Mouse (Mus musculus): ENCODE data around the gene Wdr5b. TPM values are rescaled to one million over a fixed set of nuclear protein-coding genes. Genes with fewer than 3 reads are reported as not detected.

The Wdr5b gene
- polyA plus RNA-seq, 1 experiment from 2014 or later = 6.0 TPM

DNA sequence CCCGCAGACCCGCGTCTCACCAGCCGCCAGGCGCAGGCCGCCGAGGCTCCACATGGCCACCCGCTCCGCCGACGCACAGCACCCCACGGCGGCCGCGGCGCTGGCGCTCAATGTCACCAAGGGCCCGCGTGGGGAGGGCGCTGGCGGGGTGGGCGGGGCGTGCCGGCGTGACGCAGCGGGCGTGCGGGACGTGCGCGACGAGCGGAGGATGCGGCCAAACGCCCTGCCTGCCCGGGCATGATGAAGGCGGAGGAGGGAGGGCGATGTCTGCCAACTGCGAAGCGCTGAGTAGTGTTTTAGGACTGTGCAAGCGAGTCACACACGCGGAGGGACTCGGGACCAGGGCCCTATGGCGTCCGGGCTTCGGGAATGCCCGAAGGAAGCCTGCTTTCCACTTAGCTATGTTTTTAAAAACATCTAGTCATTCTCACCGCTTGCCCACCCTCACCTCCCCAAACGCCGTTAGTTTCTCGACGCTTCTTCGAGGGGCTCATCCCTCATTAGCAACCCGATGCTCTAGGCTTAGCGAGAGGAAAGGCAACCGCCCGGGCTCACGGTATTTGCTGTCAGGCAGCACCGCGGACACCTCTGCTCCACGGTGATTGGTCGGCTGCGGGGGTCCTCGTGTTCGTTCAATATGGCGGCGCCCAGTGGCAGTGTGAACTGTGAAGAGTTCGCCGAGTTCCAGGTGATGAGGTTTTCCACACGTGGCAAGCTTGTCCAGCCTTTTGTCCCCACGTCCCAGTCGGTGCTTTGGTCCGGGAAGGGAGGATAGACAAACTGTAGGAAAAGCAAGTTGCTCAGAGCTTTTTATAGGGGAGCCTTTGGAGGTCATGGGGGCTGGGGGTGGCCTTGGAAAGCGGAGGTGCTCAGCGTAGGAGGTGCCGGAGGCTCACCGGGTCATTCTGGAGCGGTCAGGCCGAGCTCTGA is 30.7 kb downstream of the Wdr5b start, which contains the start of the genes Fam162a and Ccdc58:
TSS of gene Fam162a (minus strand) at position 145 of the 930 bp plus-strand sequence.
TSS of gene Ccdc58 (plus strand) at position 236 of the 930 bp plus-strand sequence.
- under 1% methylated on average over 81 of the region's 81 CpGs for WGBS

DNA sequence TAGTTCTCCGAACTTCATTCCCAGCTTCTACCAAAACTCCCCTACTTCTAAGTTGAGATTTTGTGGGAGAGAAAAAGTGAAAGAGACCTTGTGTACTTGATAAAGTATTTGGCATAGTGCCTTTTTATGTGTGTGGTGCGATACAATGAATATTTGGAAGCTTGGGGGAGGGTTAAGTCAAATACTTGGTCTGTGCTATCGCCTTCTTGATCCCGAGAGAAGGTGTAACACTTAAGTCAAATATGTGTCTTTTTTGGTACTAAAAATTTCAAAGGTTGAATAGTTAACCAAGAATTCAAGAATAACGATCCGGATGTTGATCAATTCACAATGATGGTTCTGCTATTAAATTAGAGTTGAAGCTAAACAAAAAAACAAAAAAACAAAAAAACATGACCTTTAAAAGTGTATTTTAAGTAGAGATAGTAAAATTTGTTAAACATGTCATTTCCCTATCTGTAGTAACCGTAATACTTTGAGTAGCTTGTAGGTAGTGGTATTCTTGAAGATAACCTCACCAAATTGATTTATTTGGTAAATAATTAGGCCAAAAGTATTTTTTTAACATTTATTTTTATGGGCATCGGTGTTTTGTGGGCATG is 31.5 kb downstream of the Wdr5b start:
- WGBS = 26% methylated on average over 8 of the region's 8 CpGs
- H3K27me3 ChIP-seq = no peaks in the 10 kb centered on the region
- H3K27ac ChIP-seq = peak overlapping the region; percentile 100
- ATAC-seq (replicated peaks; ENCODE audit: insufficient number of reproducible peaks, insufficient read depth, low FRiP score, low read depth) = no peak
- peak overlapping the region; percentile 96 for H3K4me3 ChIP-seq
- peak overlapping the region; percentile 80 for H3K4me2 ChIP-seq
- H3K36me3 ChIP-seq = no peaks in the 10 kb centered on the region
- H3K4me1 ChIP-seq (replicated peaks) = peaks cover 25% of the 10 kb centered on the region
- no peaks in the 10 kb centered on the region for H3K9me3 ChIP-seq (replicated peaks)
- H3K9ac ChIP-seq = peak overlapping the region; percentile 93

More for the DNA sequence above, 30.7 kb downstream of the Wdr5b start, which contains the start of the genes Fam162a and Ccdc58:
- peak within 1 kb of the TSS; percentile 100 for H3K27ac ChIP-seq
- peak within 1 kb of the TSS; percentile 93 for H3K9ac ChIP-seq
- H3K9me3 ChIP-seq (replicated peaks) = no peaks in the 10 kb centered on the region
- H3K36me3 ChIP-seq = no peaks in the 10 kb centered on the region
- no peaks in the 10 kb centered on the region for H3K27me3 ChIP-seq
- peak within 1 kb of the TSS; percentile 96 for H3K4me3 ChIP-seq
- peak; percentile 94 for ATAC-seq (replicated peaks; ENCODE audit: insufficient number of reproducible peaks, insufficient read depth, low FRiP score, low read depth)
- peak within 1 kb of the TSS; percentile 80 for H3K4me2 ChIP-seq
- peaks cover 30% of the 10 kb centered on the region for H3K4me1 ChIP-seq (replicated peaks)

DNA sequence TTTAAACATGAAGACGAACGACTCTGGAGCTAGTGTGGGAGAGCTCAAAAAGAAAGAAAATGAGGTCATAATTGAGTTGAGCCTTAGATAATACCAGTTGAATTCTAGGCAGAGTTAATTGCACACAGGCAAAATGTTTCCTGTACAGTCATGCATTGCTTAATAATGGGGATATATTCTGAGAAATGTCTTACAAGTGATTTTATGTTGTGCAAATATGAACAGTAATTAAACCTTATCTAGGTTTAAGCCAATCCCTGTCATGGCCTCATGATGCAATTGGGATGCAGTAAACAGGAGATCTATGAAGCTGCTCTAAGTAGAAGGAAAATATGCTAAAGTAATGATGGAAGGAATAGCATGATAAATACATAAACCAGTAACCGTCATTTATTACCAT is 33.8 kb downstream of the Wdr5b start:
- 93% methylated on average over 3 of the region's 3 CpGs for WGBS

DNA sequence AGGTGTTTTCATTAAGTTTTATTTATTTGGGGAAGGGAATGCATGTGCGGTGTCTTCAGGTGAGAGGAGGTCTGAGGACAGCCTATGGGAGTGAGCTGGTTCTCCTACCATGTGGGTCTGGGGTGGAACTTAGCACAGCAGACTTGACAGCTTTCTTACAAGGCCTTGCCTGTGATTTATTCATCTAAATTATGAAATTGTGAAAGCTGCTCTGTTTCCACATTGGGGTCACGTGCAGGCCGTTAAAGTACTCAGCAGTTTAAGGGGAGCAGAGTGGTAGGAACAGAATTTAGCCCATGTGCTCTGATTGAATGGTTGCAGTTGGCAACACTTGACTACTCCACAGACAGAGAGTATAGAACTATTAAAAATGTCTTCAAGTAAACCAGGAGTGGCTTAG is 38.9 kb downstream of the Wdr5b start:
- H3K4me1 ChIP-seq (replicated peaks) = no peaks in the 10 kb centered on the region
- no peak overlapping the region for H3K4me3 ChIP-seq
- no peaks in the 10 kb centered on the region for H3K9me3 ChIP-seq (replicated peaks)
- H3K27ac ChIP-seq = no peak overlapping the region
- peaks cover 21% of the 10 kb centered on the region; the same call in 1 of the 2 replicates for H3K36me3 ChIP-seq
- WGBS = 94% methylated on average over 3 of the region's 3 CpGs
- no peak for ATAC-seq (replicated peaks; ENCODE audit: insufficient number of reproducible peaks, insufficient read depth, low FRiP score, low read depth)
- no peak overlapping the region for H3K4me2 ChIP-seq
- no peak overlapping the region for H3K9ac ChIP-seq
- no peaks in the 10 kb centered on the region for H3K27me3 ChIP-seq

More for the DNA sequence above, 33.8 kb downstream of the Wdr5b start:
- ATAC-seq (replicated peaks; ENCODE audit: insufficient number of reproducible peaks, insufficient read depth, low FRiP score, low read depth) = no peak
- Histone ChIP-seq H3K36me3 (no peaks in the 10 kb centered on the region), H3K4me2 (no peak overlapping the region), H3K9me3 (replicated peaks) (no peaks in the 10 kb centered on the region), H3K4me3 (no peak overlapping the region), H3K4me1 (replicated peaks) (peaks cover 4% of the 10 kb centered on the region), H3K27ac (no peak overlapping the region), H3K9ac (no peak overlapping the region), H3K27me3 (no peaks in the 10 kb centered on the region)

DNA sequence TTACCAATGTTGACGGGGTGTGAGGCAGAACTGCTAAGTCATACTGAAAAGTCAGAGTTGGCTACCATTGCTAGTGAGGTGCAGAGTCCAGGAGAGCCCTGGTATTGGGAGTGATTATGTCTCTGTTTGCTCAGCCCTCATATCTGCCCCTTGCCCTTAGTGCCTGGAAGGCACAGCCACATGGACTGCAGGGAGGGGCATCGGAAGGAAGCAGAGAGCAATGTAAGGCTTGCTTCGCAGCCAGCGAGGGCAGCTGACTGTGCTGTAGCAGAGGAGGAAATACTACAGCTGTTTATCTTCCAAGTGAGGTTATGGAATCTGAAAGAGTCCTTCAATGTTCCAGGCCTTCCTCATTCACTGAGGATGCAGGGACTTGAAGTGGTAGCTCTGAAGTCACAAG is 46.9 kb downstream of the Wdr5b start:
- H3K36me3 ChIP-seq = peaks cover 71% of the 10 kb centered on the region
- 68% methylated on average over 4 of the region's 4 CpGs for WGBS

DNA sequence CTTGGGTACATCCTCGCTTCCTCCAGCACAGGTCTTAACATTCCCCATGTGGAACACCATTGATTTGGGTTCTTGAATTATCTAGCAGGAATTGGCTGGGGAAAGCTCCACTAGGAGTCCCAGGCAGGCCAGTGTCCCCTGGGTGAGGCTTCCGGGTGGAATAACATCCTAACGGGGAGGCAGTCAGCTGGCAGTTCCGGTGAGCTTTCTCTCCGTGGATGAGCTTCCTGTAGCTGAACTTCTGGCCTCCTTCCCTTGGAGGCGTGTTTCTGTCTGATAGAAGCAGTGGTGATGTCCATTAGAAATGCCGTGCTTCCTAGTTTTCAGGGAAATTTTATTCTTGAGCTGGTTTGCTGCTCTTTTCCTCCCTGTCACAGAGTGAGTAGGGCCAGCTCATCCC is 48.1 kb downstream of the Wdr5b start:
- Histone ChIP-seq H3K27me3 (no peaks in the 10 kb centered on the region), H3K9me3 (replicated peaks) (no peaks in the 10 kb centered on the region), H3K4me3 (no peak overlapping the region), H3K27ac (no peak overlapping the region), H3K4me1 (replicated peaks) (no peaks in the 10 kb centered on the region), H3K36me3 (peaks cover 61% of the 10 kb centered on the region), H3K4me2 (no peak overlapping the region), H3K9ac (no peak overlapping the region)
- ATAC-seq (replicated peaks; ENCODE audit: insufficient number of reproducible peaks, insufficient read depth, low FRiP score, low read depth) = no peak
- 71% methylated on average over 7 of the region's 7 CpGs for WGBS

More for the DNA sequence above, 46.9 kb downstream of the Wdr5b start:
- peak; percentile 60; the same call in 1 of the 2 replicates for ATAC-seq (replicated peaks; ENCODE audit: insufficient number of reproducible peaks, insufficient read depth, low FRiP score, low read depth)
- H3K4me3 ChIP-seq = no peak overlapping the region
- H3K4me2 ChIP-seq = no peak overlapping the region
- no peak overlapping the region for H3K9ac ChIP-seq
- no peaks in the 10 kb centered on the region for H3K9me3 ChIP-seq (replicated peaks)
- no peaks in the 10 kb centered on the region for H3K4me1 ChIP-seq (replicated peaks)
- H3K27ac ChIP-seq = no peak overlapping the region
- H3K27me3 ChIP-seq = no peaks in the 10 kb centered on the region

DNA sequence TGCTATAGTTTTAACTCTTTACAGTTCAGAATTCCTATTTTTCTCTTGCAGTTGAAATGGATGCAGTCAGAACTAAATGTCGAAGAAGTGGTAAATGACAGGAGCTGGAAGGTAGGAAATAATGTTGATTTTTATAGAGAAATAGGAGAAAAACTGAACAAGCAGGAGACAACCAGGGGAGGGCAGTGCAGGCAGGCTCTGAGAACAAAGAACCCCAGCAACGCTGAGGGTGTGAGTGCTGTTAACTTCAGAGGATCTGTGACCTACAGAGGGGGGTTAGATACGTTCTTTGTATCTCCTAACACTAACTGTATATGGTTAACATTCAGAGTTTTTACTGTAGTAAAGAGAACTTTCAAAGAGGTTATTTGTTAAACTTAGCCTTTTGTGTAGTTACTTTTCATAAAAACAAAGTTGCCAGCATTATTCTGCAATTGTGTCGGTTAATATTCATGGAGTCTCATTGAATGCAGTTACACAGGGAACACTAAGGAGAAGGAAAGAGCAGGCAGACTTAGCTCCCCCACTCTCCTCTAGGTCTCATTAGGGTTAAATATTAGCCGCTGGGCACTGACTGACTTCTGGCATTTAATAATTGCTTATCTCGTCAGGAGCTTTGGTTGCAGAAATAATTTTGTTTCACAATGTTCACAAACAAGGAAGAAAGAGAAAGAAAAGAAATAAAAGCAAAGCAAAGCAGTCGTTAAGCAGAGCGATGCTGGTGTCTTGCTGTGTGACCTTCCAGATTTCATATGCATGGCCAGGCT is 49.0 kb downstream of the Wdr5b start:
- Histone ChIP-seq H3K27ac (no peak overlapping the region), H3K36me3 (peaks cover 52% of the 10 kb centered on the region), H3K9me3 (replicated peaks) (no peaks in the 10 kb centered on the region), H3K4me3 (no peak overlapping the region), H3K4me2 (no peak overlapping the region), H3K9ac (no peak overlapping the region), H3K4me1 (replicated peaks) (no peaks in the 10 kb centered on the region), H3K27me3 (no peaks in the 10 kb centered on the region)
- no peak for ATAC-seq (replicated peaks; ENCODE audit: insufficient number of reproducible peaks, insufficient read depth, low FRiP score, low read depth)
- WGBS = 79% methylated on average over 8 of the region's 8 CpGs

DNA sequence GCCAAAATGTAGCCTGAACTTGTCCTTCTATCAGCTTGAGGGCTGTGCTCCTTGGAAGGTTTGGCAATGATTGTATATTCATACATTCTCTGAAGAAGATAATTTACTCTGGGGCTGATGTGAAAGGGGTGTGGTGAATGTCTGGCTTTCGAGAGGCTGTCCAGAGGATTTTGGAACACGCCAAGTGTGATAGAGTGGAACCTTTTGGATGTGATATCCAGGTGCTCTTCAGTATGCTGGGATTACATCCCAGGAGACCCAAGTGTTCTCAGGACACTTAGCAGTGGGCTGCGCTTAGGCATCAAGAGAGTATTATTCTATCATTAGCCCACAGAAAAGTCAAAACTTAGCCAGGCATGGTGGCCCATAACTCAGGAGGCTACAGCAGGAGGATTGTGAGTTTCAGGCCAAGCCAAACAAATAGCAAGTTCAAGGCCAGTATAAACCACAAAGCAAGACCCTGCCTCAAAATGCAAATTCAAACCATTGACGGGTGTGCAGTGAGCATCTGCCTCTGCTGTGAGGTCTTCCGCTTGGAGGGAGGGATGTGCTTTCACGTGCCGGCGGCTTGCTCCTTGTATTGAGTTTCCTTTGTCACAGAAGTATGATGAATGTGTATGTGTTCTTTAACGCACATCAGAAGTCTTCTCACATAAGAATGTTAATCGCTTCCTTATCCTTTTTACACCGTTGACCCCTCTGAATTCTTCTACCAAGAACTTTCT is 50.0 kb downstream of the Wdr5b start:
- Histone ChIP-seq H3K9ac (no peak overlapping the region), H3K36me3 (peaks cover 43% of the 10 kb centered on the region), H3K9me3 (replicated peaks) (no peaks in the 10 kb centered on the region), H3K4me3 (no peak overlapping the region), H3K27me3 (no peaks in the 10 kb centered on the region), H3K4me2 (no peak overlapping the region), H3K4me1 (replicated peaks) (no peaks in the 10 kb centered on the region), H3K27ac (no peak overlapping the region)
- ATAC-seq (replicated peaks; ENCODE audit: insufficient number of reproducible peaks, insufficient read depth, low FRiP score, low read depth) = no peak
- 83% methylated on average over 11 of the region's 11 CpGs for WGBS

Data from heart, embryonic 15.5 days (tissue).